Mouse (Mus musculus): ENCODE results near the gene Ptpn5.
A peak's percentile ranks its signal among the peaks of the same experiment; 100 is the strongest.

Gene Ptpn5

GRCm38 (mm10) chr7:47133331-47133730 lies at the start of gene Ptpn5:
Gene Ptpn5 (minus strand): TSS chr7:47133684.
- no peak for DNase-seq

GRCm38 (mm10) chr7:47170814-47171213 lies 37.3 kb upstream of the Ptpn5 start:
- DNase-seq: no peak

GRCm38 (mm10) chr7:47165028-47165427 lies 31.5 kb upstream of the Ptpn5 start:
- no peak for DNase-seq

GRCm38 (mm10) chr7:47163203-47163602 lies 29.7 kb upstream of the Ptpn5 start:
- DNase-seq: no peak

- DNase-seq: no peak
Observed at GRCm38 (mm10) chr7:47158451-47158850, 25.0 kb upstream of the Ptpn5 start.

GRCm38 (mm10) chr7:47157743-47158142 lies 24.3 kb upstream of the Ptpn5 start:
- no peak for DNase-seq

- no peak for DNase-seq
Observed at GRCm38 (mm10) chr7:47155849-47156248, 22.4 kb upstream of the Ptpn5 start.

- DNase-seq: no peak
Observed at GRCm38 (mm10) chr7:47155396-47155795, 21.9 kb upstream of the Ptpn5 start.

- DNase-seq: peak; percentile 45
Observed at GRCm38 (mm10) chr7:47150420-47151061, 17.1 kb upstream of the Ptpn5 start.

GRCm38 (mm10) chr7:47148298-47148697 lies 14.8 kb upstream of the Ptpn5 start:
- no peak for DNase-seq

GRCm38 (mm10) chr7:47146034-47146812 lies 12.7 kb upstream of the Ptpn5 start:
- DNase-seq: no peak

- no peak for DNase-seq
Observed at GRCm38 (mm10) chr7:47144299-47144698, 10.8 kb upstream of the Ptpn5 start.

- no peak for DNase-seq
Observed at GRCm38 (mm10) chr7:47139823-47140325, 6.4 kb upstream of the Ptpn5 start.

- DNase-seq: no peak
Observed at GRCm38 (mm10) chr7:47134570-47134969, 1.1 kb upstream of the Ptpn5 start.

- peak; percentile 32 for DNase-seq
Observed at GRCm38 (mm10) chr7:47132931-47133260, 588 bp downstream of the Ptpn5 start.

- DNase-seq: peak; percentile 37
Observed at GRCm38 (mm10) chr7:47132180-47132930, 1.1 kb downstream of the Ptpn5 start.

GRCm38 (mm10) chr7:47131840-47132179 lies 1.7 kb downstream of the Ptpn5 start:
- no peak for DNase-seq

- DNase-seq: no peak
Observed at GRCm38 (mm10) chr7:47131258-47131657, 2.2 kb downstream of the Ptpn5 start.

GRCm38 (mm10) chr7:47122026-47122425 lies 11.5 kb downstream of the Ptpn5 start:
- DNase-seq: no peak

- DNase-seq: peak; percentile 57
Observed at GRCm38 (mm10) chr7:47116666-47117065, 16.8 kb downstream of the Ptpn5 start.

GRCm38 (mm10) chr7:47115491-47115890 lies 18.0 kb downstream of the Ptpn5 start:
- DNase-seq: no peak

- DNase-seq: no peak
Observed at GRCm38 (mm10) chr7:47113383-47113782, 20.1 kb downstream of the Ptpn5 start.

- no peak for DNase-seq
Observed at GRCm38 (mm10) chr7:47112036-47112435, 21.4 kb downstream of the Ptpn5 start.

GRCm38 (mm10) chr7:47111121-47111520 lies 22.4 kb downstream of the Ptpn5 start:
- no peak for DNase-seq

All from cerebellum, adult 8-10 months (tissue).